Mouse (Mus musculus) embryo, embryonic 10 days (tissue): ENCODE data around the gene Ccpg1.

ENCODE experiments used
- DNase-seq: peaks from one replicate; pipeline ENCODE4 v3.0.0-alpha.2; 2015; ENCODE audit warnings: low spot score

Ccpg1 gene

GRCm38 (mm10) chr9:72996167-72996566 lies 10.9 kb downstream of the Ccpg1 start:
- DNase-seq, result no peak

GRCm38 (mm10) chr9:72996806-72997205 lies 11.6 kb downstream of the Ccpg1 start:
- DNase-seq, result no peak

- no peak for DNase-seq
Measured at GRCm38 (mm10) chr9:73000487-73000886, 15.3 kb downstream of the Ccpg1 start.

- DNase-seq, result no peak
Measured at GRCm38 (mm10) chr9:73001314-73002011, 16.2 kb downstream of the Ccpg1 start.

GRCm38 (mm10) chr9:73002177-73002576 lies 16.9 kb downstream of the Ccpg1 start:
- no peak for DNase-seq

- no peak for DNase-seq
Measured at GRCm38 (mm10) chr9:73004076-73004475, 18.8 kb downstream of the Ccpg1 start.

- DNase-seq, result no peak
Measured at GRCm38 (mm10) chr9:73005106-73005505, 19.9 kb downstream of the Ccpg1 start.

- DNase-seq, result no peak
Measured at GRCm38 (mm10) chr9:73006175-73006574, 20.9 kb downstream of the Ccpg1 start.

- DNase-seq, result no peak
Measured at GRCm38 (mm10) chr9:73008384-73008783, 23.2 kb downstream of the Ccpg1 start.

- no peak for DNase-seq
Measured at GRCm38 (mm10) chr9:73012629-73013028, 27.4 kb downstream of the Ccpg1 start.

- no peak for DNase-seq
Measured at GRCm38 (mm10) chr9:73014724-73015123, 29.5 kb downstream of the Ccpg1 start.

- DNase-seq, result no peak
Measured at GRCm38 (mm10) chr9:73019841-73020240, 34.6 kb downstream of the Ccpg1 start.

GRCm38 (mm10) chr9:73020566-73021097 lies 35.4 kb downstream of the Ccpg1 start:
- DNase-seq, result no peak

- DNase-seq, result peak; percentile 43
Measured at GRCm38 (mm10) chr9:73025818-73026636, 40.8 kb downstream of the Ccpg1 start.

- no peak for DNase-seq
Measured at GRCm38 (mm10) chr9:73030443-73030842, 45.2 kb downstream of the Ccpg1 start.

GRCm38 (mm10) chr9:73031421-73031820 lies 46.2 kb downstream of the Ccpg1 start:
- no peak for DNase-seq

GRCm38 (mm10) chr9:73033406-73033805 lies 48.2 kb downstream of the Ccpg1 start:
- DNase-seq, result no peak

GRCm38 (mm10) chr9:73039222-73039945 lies 54.2 kb downstream of the Ccpg1 start:
- DNase-seq, result peak; percentile 97

- DNase-seq, result no peak
Measured at GRCm38 (mm10) chr9:73040080-73040479, 54.9 kb downstream of the Ccpg1 start, which contains the start of gene Pigb. TSS of gene Pigb (minus strand) at chr9:73040378.

- peak; percentile 90 for DNase-seq
Measured at GRCm38 (mm10) chr9:73044146-73045079, 59.2 kb downstream of the Ccpg1 start, which contains the start of gene Rab27a. TSS of gene Rab27a (plus strand) at chr9:73044854.

- DNase-seq, result no peak
Measured at GRCm38 (mm10) chr9:73045204-73045603, 60.0 kb downstream of the Ccpg1 start.
